Mouse (Mus musculus) liver, adult 2 months (tissue): ENCODE results near the gene Gnb2. TPM values are rescaled to one million over a fixed set of nuclear protein-coding genes. Genes with fewer than 3 reads are reported as not detected.

Experiments used
- DNase-seq: peaks from one replicate; pipeline ENCODE4 v3.0.0-alpha.2; 2011; ENCODE audit warnings: low read depth, low spot score; ENCODE audit errors: extremely low read depth
- H3K27ac ChIP-seq: fragments of 200-500 bp; replicated peaks from 2 replicates; pipeline ENCODE4 v1.5.1; 2012; ENCODE audit warnings: low read depth, mild to moderate bottlenecking, control low read depth, inconsistent platforms, low read length; ENCODE audit not compliant: insufficient read depth
- H3K27me3 ChIP-seq: fragments of 200-500 bp; 2 replicates; pipeline ENCODE4 v1.6.1; 2012; ENCODE audit warnings: mild to moderate bottlenecking, moderate library complexity, low read length, inconsistent platforms; ENCODE audit not compliant: control insufficient read depth, insufficient read depth
- H3K36me3 ChIP-seq: fragments of 200-500 bp; 2 replicates; pipeline ENCODE4 v1.6.1; 2012; ENCODE audit warnings: low read length, inconsistent platforms; ENCODE audit not compliant: control insufficient read depth, insufficient read depth
- H3K4me1 ChIP-seq: fragments of 200-500 bp; 2 replicates; pipeline ENCODE4 v1.6.1; 2011; ENCODE audit warnings: low read length; ENCODE audit not compliant: control insufficient read depth, insufficient read depth
- H3K4me3 ChIP-seq: fragments of 200-500 bp; 2 replicates; pipeline ENCODE4 v1.5.1; 2011; ENCODE audit warnings: low read depth, mild to moderate bottlenecking, control low read depth, low read length, moderate library complexity; ENCODE audit not compliant: insufficient read depth
- H3K79me2 ChIP-seq: fragments of 200-500 bp; 2 replicates; pipeline ENCODE4 v1.6.1; 2012; ENCODE audit warnings: inconsistent platforms, mild to moderate bottlenecking, low read length, moderate library complexity; ENCODE audit not compliant: control insufficient read depth, insufficient read depth
- H3K9ac ChIP-seq: fragments of 200-500 bp; 2 replicates; pipeline ENCODE4 v1.6.1; 2012; ENCODE audit warnings: low read depth, mild to moderate bottlenecking, control low read depth, inconsistent platforms, low read length
- CTCF ChIP-seq: fragments of 200-500 bp; IDR thresholded peaks from 2 replicates; pipeline ENCODE4 v1.5.1; 2011; ENCODE audit warnings: low read depth, low read length, control low read depth
- POLR2A ChIP-seq: fragments of 200-500 bp; IDR thresholded peaks from 2 replicates; pipeline ENCODE4 v1.6.1; 2011; ENCODE audit warnings: low read length, control low read depth; ENCODE audit not compliant: insufficient read depth; ENCODE audit errors: extremely low read depth
- WGBS: fragments of 180-500 bp; shearing (Covaris S2); methylation state at CpG from one replicate; pipeline ENCODE4 v1.1.7; 2018; 5-methylcytosine and 5-hydroxymethylcytosine counted together
- polyA plus RNA-seq: library from polyadenylated mRNA; depleted of rRNA; stranded (reverse); fragments of >200 nt; gene quantifications from 2 replicates; pipeline ENCODE4 v1.2.3, GENCODE M21; 2012
- total RNA-seq: library from RNA; depleted of rRNA; stranded (reverse); fragments of >200 nt; gene quantifications from 2 replicates; pipeline ENCODE4 v1.2.3, GENCODE M21; 2014

Gnb2 gene
- total and polyA plus RNA-seq, 2 experiments, result 87.2 to 431 TPM

GRCm38 (mm10) chr5:137570181-137570580 lies 36.9 kb upstream of the Gnb2 start:
- no peaks in the 10 kb centered on the region for H3K27me3 ChIP-seq
- H3K27ac ChIP-seq, result peak overlapping the region; percentile 92
- TF ChIP-seq CTCF (no peak), POLR2A (no peak)
- peak overlapping the region; percentile 62 for H3K4me3 ChIP-seq
- DNase-seq, result no peak
- peak overlapping the region; percentile 72 for H3K9ac ChIP-seq
- H3K79me2 ChIP-seq, result peaks cover 10% of the 10 kb centered on the region; the same call in 1 of the 2 replicates
- H3K4me1 ChIP-seq, result peaks cover 9% of the 10 kb centered on the region
- 7% methylated on average over 7 of the region's 7 CpGs for WGBS
- H3K36me3 ChIP-seq, result peaks cover 16% of the 10 kb centered on the region; the same call in 1 of the 2 replicates

GRCm38 (mm10) chr5:137569665-137570064 lies 36.4 kb upstream of the Gnb2 start, which contains the start of gene Tfr2:
Gene Tfr2 (plus strand): TSS chr5:137569840.
- DNase-seq, result peak; percentile 90
- Histone ChIP-seq H3K27ac (peak within 1 kb of the TSS; percentile 94), H3K79me2 (peaks cover 10% of the 10 kb centered on the region; the same call in 1 of the 2 replicates), H3K36me3 (peaks cover 11% of the 10 kb centered on the region; the same call in 1 of the 2 replicates), H3K4me3 (peak within 1 kb of the TSS; percentile 63), H3K27me3 (no peaks in the 10 kb centered on the region), H3K9ac (peak within 1 kb of the TSS; percentile 77), H3K4me1 (peaks cover 9% of the 10 kb centered on the region)
- peak; percentile 94 for TF ChIP-seq POLR2A
- no peak for TF ChIP-seq CTCF
- 3% methylated on average over 9 of the region's 9 CpGs for WGBS

GRCm38 (mm10) chr5:137569031-137569430 lies 35.7 kb upstream of the Gnb2 start:
- WGBS, result 80% methylated on average over 12 of the region's 12 CpGs
- TF ChIP-seq CTCF, result no peak
- TF ChIP-seq POLR2A, result no peak
- peaks cover 9% of the 10 kb centered on the region for H3K4me1 ChIP-seq

GRCm38 (mm10) chr5:137568223-137568798 lies 35.0 kb upstream of the Gnb2 start:
- H3K27ac ChIP-seq, result no peak overlapping the region
- no peak overlapping the region for H3K4me3 ChIP-seq
- peaks cover 10% of the 10 kb centered on the region; the same call in 1 of the 2 replicates for H3K79me2 ChIP-seq
- H3K9ac ChIP-seq, result no peak overlapping the region
- 85% methylated on average over 8 of the region's 8 CpGs for WGBS
- H3K27me3 ChIP-seq, result no peaks in the 10 kb centered on the region
- DNase-seq, result no peak
- peaks cover 9% of the 10 kb centered on the region for H3K4me1 ChIP-seq
- H3K36me3 ChIP-seq, result peaks cover 7% of the 10 kb centered on the region; the same call in 1 of the 2 replicates
- TF ChIP-seq POLR2A (no peak), CTCF (no peak)

More at GRCm38 (mm10) chr5:137569031-137569430, 35.7 kb upstream of the Gnb2 start:
- Histone ChIP-seq H3K27ac (0 out of 2 replicates have a peak overlapping the region, but pooled peaks have one; percentile 16), H3K36me3 (peaks cover 9% of the 10 kb centered on the region; the same call in 1 of the 2 replicates), H3K79me2 (peaks cover 10% of the 10 kb centered on the region; the same call in 1 of the 2 replicates), H3K9ac (no peak overlapping the region), H3K4me3 (no peak overlapping the region), H3K27me3 (no peaks in the 10 kb centered on the region)
- DNase-seq, result no peak

- Histone ChIP-seq H3K27me3 (no peaks in the 10 kb centered on the region), H3K79me2 (peaks cover 6% of the 10 kb centered on the region; the same call in 1 of the 2 replicates), H3K4me1 (peaks cover 1% of the 10 kb centered on the region; the same call in 1 of the 2 replicates), H3K36me3 (no peaks in the 10 kb centered on the region), H3K27ac (no peak overlapping the region), H3K9ac (no peak overlapping the region), H3K4me3 (no peak overlapping the region)
- 96% methylated on average over 5 of the region's 5 CpGs for WGBS
- TF ChIP-seq CTCF, result no peak
- DNase-seq, result no peak
Measured at GRCm38 (mm10) chr5:137566416-137566815, 33.1 kb upstream of the Gnb2 start.

- Histone ChIP-seq H3K4me3 (no peak overlapping the region), H3K27me3 (no peaks in the 10 kb centered on the region), H3K79me2 (0 out of 2 replicates have a peak, but pooled peaks cover under 1% of the 10 kb centered on the region), H3K9ac (no peak overlapping the region), H3K27ac (no peak overlapping the region), H3K4me1 (no peaks in the 10 kb centered on the region), H3K36me3 (no peaks in the 10 kb centered on the region)
- WGBS, result 84% methylated on average over 6 of the region's 6 CpGs
- no peak for DNase-seq
- TF ChIP-seq CTCF, result no peak
- TF ChIP-seq POLR2A, result no peak
Measured at GRCm38 (mm10) chr5:137565744-137566143, 32.4 kb upstream of the Gnb2 start.
